Mouse (Mus musculus) intestine, embryonic 14.5 days (tissue): ENCODE data around the gene Ranbp9. TPM values are rescaled to one million over a fixed set of nuclear protein-coding genes. Genes with fewer than 3 reads are reported as not detected.

ENCODE experiments used
- ATAC-seq: fragments of 200-750 bp; cut with Nextera tagmentation; replicated peaks from 2 replicates; pipeline ENCODE4 v1.8.0; 2017; ENCODE audit warnings: low read depth, moderate number of reproducible peaks, moderate TSS enrichment, moderate library complexity; ENCODE audit not compliant: low FRiP score, low TSS enrichment
- DNase-seq: peaks from one replicate; pipeline ENCODE4 v3.0.0-alpha.2; 2018; ENCODE audit warnings: low spot score
- H3K27ac ChIP-seq: fragments of 300-500 bp; sonication (generic); 2 replicates; pipeline ENCODE4 v1.5.1; 2014; ENCODE audit warnings: low read depth, mild to moderate bottlenecking, control low read depth
- H3K27me3 ChIP-seq: fragments of 300-500 bp; sonication (generic); replicated peaks from 2 replicates; pipeline ENCODE4 v1.6.1; 2014; ENCODE audit warnings: low read length, control low read depth; ENCODE audit not compliant: control insufficient read depth, insufficient read depth
- H3K36me3 ChIP-seq: fragments of 300-500 bp; sonication (generic); 2 replicates; pipeline ENCODE4 v1.6.1; 2014; ENCODE audit warnings: low read length, control low read depth; ENCODE audit not compliant: control insufficient read depth, insufficient read depth
- H3K4me1 ChIP-seq: fragments of 300-500 bp; sonication (generic); replicated peaks from 2 replicates; pipeline ENCODE4 v1.6.1; 2014; ENCODE audit warnings: low read length, control low read depth, mixed read lengths; ENCODE audit not compliant: control insufficient read depth, insufficient read depth
- H3K4me2 ChIP-seq: fragments of 300-500 bp; sonication (generic); 2 replicates; pipeline ENCODE4 v1.6.1; 2014; ENCODE audit warnings: low read length
- H3K4me3 ChIP-seq: fragments of 300-500 bp; sonication (generic); 2 replicates; pipeline ENCODE4 v1.5.1; 2014; ENCODE audit warnings: low read depth, low read length, control low read depth, mixed read lengths
- H3K9ac ChIP-seq: fragments of 300-500 bp; sonication (generic); 2 replicates; pipeline ENCODE4 v1.6.1; 2014; ENCODE audit warnings: mild to moderate bottlenecking, low read length
- H3K9me3 ChIP-seq: fragments of 300-500 bp; sonication (generic); 2 replicates; pipeline ENCODE4 v1.6.1; 2016; ENCODE audit warnings: low read length, control low read depth; ENCODE audit not compliant: control insufficient read depth
- WGBS: fragments of 180-500 bp; shearing (Covaris S2); extraction: QIAGEN DNeasy Blood & Tissue Kit; methylation state at CpG from one replicate; pipeline ENCODE4 v1.1.7; 2014; 5-methylcytosine and 5-hydroxymethylcytosine counted together
- polyA plus RNA-seq: library from polyadenylated mRNA; unstranded; fragments of >200 nt; fragmentation: Nextera tagmentation; extraction: Ambion mirVana; gene quantifications from 2 replicates; pipeline ENCODE4 v1.2.1, GENCODE M21; 2014

Gene Ranbp9
- polyA plus RNA-seq, 1 experiment from 2014 or later = 11.1 TPM

DNA sequence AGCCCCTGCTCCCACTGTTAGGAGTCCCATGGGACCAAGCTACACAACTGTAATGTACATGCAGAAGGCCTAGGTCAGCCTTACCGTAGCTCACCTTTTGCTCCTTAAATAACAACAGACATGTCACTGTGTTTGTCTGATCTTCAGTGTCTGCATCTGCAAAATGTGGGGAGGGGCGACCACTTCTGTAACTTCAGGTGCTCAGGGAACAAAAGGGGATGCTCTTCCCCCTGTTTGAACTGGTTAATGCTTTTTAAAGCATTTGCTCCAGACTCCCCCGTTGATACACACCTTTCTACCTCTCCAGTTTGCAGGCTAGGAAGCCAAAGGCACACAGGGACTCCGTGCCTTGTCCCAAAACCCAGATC, 19.4 kb upstream of the Ranbp9 start:
- Histone ChIP-seq H3K4me1 (peaks cover 9% of the 10 kb centered on the region), H3K36me3 (no peaks in the 10 kb centered on the region), H3K27me3 (no peaks in the 10 kb centered on the region), H3K4me2 (no peak overlapping the region), H3K9me3 (no peaks in the 10 kb centered on the region), H3K9ac (no peak overlapping the region), H3K4me3 (no peak overlapping the region), H3K27ac (no peak overlapping the region)
- ATAC-seq = no peak
- 92% methylated on average over 4 of the region's 4 CpGs for WGBS
- DNase-seq = no peak

- DNase-seq = no peak
Observed at GRCm38 (mm10) chr13:43499731-43500482, 18.8 kb upstream of the Ranbp9 start.

GRCm38 (mm10) chr13:43498849-43499248, 17.8 kb upstream of the Ranbp9 start:
- Histone ChIP-seq H3K27ac (no peak overlapping the region), H3K9me3 (no peaks in the 10 kb centered on the region), H3K4me2 (no peak overlapping the region), H3K4me1 (peaks cover 4% of the 10 kb centered on the region), H3K9ac (no peak overlapping the region), H3K4me3 (no peak overlapping the region), H3K27me3 (no peaks in the 10 kb centered on the region), H3K36me3 (no peaks in the 10 kb centered on the region)
- ATAC-seq (no peak), DNase-seq (no peak)
- WGBS = 64% methylated on average over 14 of the region's 14 CpGs

More at GRCm38 (mm10) chr13:43499731-43500482, 18.8 kb upstream of the Ranbp9 start:
- 73% methylated on average over 7 of the region's 7 CpGs for WGBS
- Histone ChIP-seq H3K36me3 (no peaks in the 10 kb centered on the region), H3K27me3 (no peaks in the 10 kb centered on the region), H3K9ac (no peak overlapping the region), H3K4me1 (peaks cover 9% of the 10 kb centered on the region), H3K4me2 (no peak overlapping the region), H3K27ac (no peak overlapping the region), H3K4me3 (no peak overlapping the region), H3K9me3 (no peaks in the 10 kb centered on the region)
- no peak for ATAC-seq

DNA sequence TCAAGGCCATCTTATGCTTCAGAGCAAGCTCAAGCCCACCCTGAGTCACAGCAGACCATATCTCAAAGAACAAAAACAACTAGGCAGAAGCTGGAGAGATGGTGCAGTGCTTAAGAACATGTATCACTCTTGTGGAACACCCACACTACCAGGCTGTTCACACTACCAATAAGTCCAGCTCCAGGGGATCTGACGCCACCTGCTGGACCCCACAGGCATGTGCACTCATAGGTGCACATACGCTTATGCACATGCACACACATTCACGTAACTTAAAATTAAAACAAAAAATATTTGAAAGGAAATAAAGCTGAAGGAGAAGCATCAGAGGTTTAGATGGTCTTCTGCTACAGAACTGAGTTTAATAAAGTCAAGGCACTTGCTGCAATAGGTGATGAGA, 16.7 kb upstream of the Ranbp9 start:
- ATAC-seq (no peak), DNase-seq (no peak)
- Histone ChIP-seq H3K9me3 (no peaks in the 10 kb centered on the region), H3K27ac (no peak overlapping the region), H3K4me3 (no peak overlapping the region), H3K9ac (no peak overlapping the region), H3K27me3 (no peaks in the 10 kb centered on the region), H3K4me1 (no peaks in the 10 kb centered on the region; the same call in 1 of the 2 replicates), H3K4me2 (no peak overlapping the region), H3K36me3 (no peaks in the 10 kb centered on the region)
- 93% methylated on average over 3 of the region's 3 CpGs for WGBS

DNA sequence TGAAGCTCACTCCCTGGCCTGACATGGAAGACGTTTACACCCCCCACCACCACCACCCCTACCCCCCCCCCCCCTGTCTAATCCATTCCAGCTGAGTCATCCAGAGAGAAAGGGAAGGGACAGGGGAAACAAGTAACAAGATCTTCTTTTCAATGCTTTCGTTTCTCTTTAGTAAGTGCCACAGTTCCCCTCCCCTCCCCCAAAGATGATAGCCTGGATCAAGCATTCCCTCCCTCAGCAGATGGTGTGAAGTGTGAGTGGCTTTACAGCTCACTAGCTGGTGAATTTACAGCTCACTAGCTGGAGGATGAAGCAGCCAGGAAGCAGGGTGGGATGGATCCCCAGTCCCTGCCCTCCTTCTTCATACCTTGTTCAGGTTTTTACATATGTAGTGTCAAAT, 15.6 kb upstream of the Ranbp9 start:
- Histone ChIP-seq H3K4me1 (no peaks in the 10 kb centered on the region), H3K36me3 (no peaks in the 10 kb centered on the region), H3K27ac (no peak overlapping the region), H3K27me3 (no peaks in the 10 kb centered on the region), H3K9ac (no peak overlapping the region), H3K4me2 (no peak overlapping the region), H3K9me3 (no peaks in the 10 kb centered on the region), H3K4me3 (no peak overlapping the region)
- DNase-seq = no peak
- 12% methylated on average over 2 of the region's 2 CpGs for WGBS
- no peak for ATAC-seq

DNA sequence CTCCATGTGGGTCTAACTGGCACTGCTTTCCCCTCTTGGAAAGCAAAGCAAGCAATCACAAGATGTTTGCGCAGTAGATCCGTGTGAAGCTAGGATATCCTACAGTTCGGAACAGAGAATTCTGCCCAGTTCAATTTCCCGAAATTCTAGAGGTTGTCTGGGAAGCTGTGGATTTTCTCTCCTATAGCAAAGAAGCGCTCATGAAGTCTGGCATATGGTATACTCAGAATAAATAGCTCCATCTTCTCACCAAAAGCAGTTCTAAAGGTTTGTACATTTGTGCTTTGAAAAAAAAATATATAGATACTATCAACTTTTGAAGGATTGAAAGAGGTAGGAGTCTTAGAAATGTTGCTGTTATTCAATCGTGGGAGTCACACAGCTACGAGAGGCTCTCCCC, 14.6 kb upstream of the Ranbp9 start:
- DNase-seq = no peak

DNA sequence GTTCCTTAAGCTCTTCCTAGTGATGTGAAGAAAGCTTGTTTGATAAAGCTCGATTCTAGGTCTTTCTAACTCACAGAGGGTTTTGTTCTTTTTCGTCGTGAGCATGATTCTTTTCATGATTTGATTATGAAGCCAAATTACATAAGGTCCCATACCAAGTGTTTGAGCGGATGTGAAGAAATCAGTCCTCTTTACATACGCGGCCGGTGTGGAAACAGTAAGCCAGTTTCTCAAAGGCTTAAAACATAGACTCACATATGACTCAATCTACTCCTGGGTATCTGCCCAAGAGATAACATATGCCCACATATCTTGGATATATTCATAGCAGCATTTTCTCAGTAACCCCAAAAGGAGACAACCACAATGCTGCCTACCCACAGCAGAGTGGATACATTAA, 12.6 kb upstream of the Ranbp9 start:
- ATAC-seq = no peak
- DNase-seq = no peak
- Histone ChIP-seq H3K27ac (no peak overlapping the region), H3K27me3 (no peaks in the 10 kb centered on the region), H3K4me1 (no peaks in the 10 kb centered on the region; the same call in 1 of the 2 replicates), H3K4me3 (no peak overlapping the region), H3K9me3 (0 out of 2 replicates have a peak, but pooled peaks cover 3% of the 10 kb centered on the region), H3K4me2 (no peak overlapping the region), H3K36me3 (no peaks in the 10 kb centered on the region), H3K9ac (no peak overlapping the region)
- WGBS = 87% methylated on average over 7 of the region's 7 CpGs

More for the DNA sequence above, 14.6 kb upstream of the Ranbp9 start:
- Histone ChIP-seq H3K9me3 (0 out of 2 replicates have a peak, but pooled peaks cover 2% of the 10 kb centered on the region), H3K4me2 (no peak overlapping the region), H3K9ac (no peak overlapping the region), H3K27me3 (no peaks in the 10 kb centered on the region), H3K36me3 (no peaks in the 10 kb centered on the region), H3K27ac (no peak overlapping the region), H3K4me3 (no peak overlapping the region), H3K4me1 (no peaks in the 10 kb centered on the region)
- 88% methylated on average over 7 of the region's 7 CpGs for WGBS
- ATAC-seq = no peak

DNA sequence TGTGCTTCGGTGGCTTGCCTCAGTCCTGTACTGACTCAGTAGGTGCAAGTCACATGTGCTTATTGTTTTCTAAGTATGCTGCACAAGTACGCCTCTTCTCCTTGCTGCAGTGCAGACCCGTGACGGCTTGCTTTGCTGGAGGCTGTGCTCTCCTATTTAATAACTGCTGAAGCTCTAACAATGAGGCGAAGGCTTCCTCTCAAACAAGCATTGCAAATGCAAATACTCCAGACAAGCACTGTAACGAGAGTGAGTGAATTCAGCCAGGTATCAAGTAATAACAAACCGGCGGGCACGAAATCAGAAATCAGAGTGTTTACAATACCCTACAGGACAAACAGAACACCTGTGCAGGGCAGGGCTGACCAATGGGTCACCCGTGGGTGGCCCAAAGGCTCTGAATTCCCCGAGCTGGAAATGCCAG, 12.0 kb upstream of the Ranbp9 start:
- Histone ChIP-seq H3K36me3 (no peaks in the 10 kb centered on the region), H3K4me3 (no peak overlapping the region), H3K9me3 (0 out of 2 replicates have a peak, but pooled peaks cover 3% of the 10 kb centered on the region), H3K4me2 (no peak overlapping the region), H3K4me1 (no peaks in the 10 kb centered on the region; the same call in 1 of the 2 replicates), H3K27ac (no peak overlapping the region), H3K27me3 (no peaks in the 10 kb centered on the region), H3K9ac (no peak overlapping the region)
- DNase-seq (no peak), ATAC-seq (no peak)
- WGBS = 72% methylated on average over 11 of the region's 11 CpGs
